Mouse (Mus musculus) T-cell, adult 2 months (primary cell): ENCODE results near the gene Ankrd33b.

Experiments
- DNase-seq: peaks from one replicate; pipeline ENCODE4 v3.0.0; 2022; ENCODE audit warnings: low spot score

Ankrd33b gene

GRCm38 (mm10) chr15:31368556-31368955 lies 1.0 kb upstream of the Ankrd33b start:
- DNase-seq = no peak

GRCm38 (mm10) chr15:31366596-31367480 lies 688 bp downstream of the Ankrd33b start:
- DNase-seq = no peak

GRCm38 (mm10) chr15:31365720-31366591 lies 1.6 kb downstream of the Ankrd33b start:
- DNase-seq = no peak

GRCm38 (mm10) chr15:31365041-31365719 lies 2.3 kb downstream of the Ankrd33b start:
- DNase-seq = no peak

- DNase-seq = no peak
Observed at GRCm38 (mm10) chr15:31364396-31364795, 3.1 kb downstream of the Ankrd33b start.

- no peak for DNase-seq
Observed at GRCm38 (mm10) chr15:31363981-31364361, 3.6 kb downstream of the Ankrd33b start.

- no peak for DNase-seq
Observed at GRCm38 (mm10) chr15:31363241-31363980, 4.1 kb downstream of the Ankrd33b start.

GRCm38 (mm10) chr15:31361259-31361853 lies 6.2 kb downstream of the Ankrd33b start:
- DNase-seq = no peak

- DNase-seq = no peak
Observed at GRCm38 (mm10) chr15:31360593-31360992, 6.9 kb downstream of the Ankrd33b start.

GRCm38 (mm10) chr15:31359805-31360204 lies 7.7 kb downstream of the Ankrd33b start:
- no peak for DNase-seq

- DNase-seq = no peak
Observed at GRCm38 (mm10) chr15:31352494-31353279, 14.8 kb downstream of the Ankrd33b start.

- no peak for DNase-seq
Observed at GRCm38 (mm10) chr15:31349810-31350341, 17.6 kb downstream of the Ankrd33b start.

GRCm38 (mm10) chr15:31349046-31349445 lies 18.5 kb downstream of the Ankrd33b start:
- no peak for DNase-seq

- DNase-seq = no peak
Observed at GRCm38 (mm10) chr15:31348241-31348640, 19.3 kb downstream of the Ankrd33b start.

GRCm38 (mm10) chr15:31346508-31346907 lies 21.0 kb downstream of the Ankrd33b start:
- DNase-seq = no peak

GRCm38 (mm10) chr15:31345366-31345765 lies 22.2 kb downstream of the Ankrd33b start:
- DNase-seq = no peak

- DNase-seq = no peak
Observed at GRCm38 (mm10) chr15:31344811-31345211, 22.7 kb downstream of the Ankrd33b start.

GRCm38 (mm10) chr15:31343602-31344001 lies 23.9 kb downstream of the Ankrd33b start:
- DNase-seq = no peak

GRCm38 (mm10) chr15:31342496-31342901 lies 25.0 kb downstream of the Ankrd33b start:
- no peak for DNase-seq

- DNase-seq = no peak
Observed at GRCm38 (mm10) chr15:31342001-31342400, 25.5 kb downstream of the Ankrd33b start.
